Comparison of ENCODE assay signal across 15 mouse cellular contexts in genomic region chr4:140661406-140662022, GRCm38 (mm10). TPM values are rescaled to one million over a fixed set of nuclear protein-coding genes. Genes with fewer than 3 reads are reported as not detected.
DNase-seq lines count a peak whose midpoint lies in the region; ATAC-seq lines count a peak whose summit lies in the region.
"Had no signal": no experiment of that assay in that cellular context is flagged by ENCODE, and none has a peak within 500 bp of the region (broad histone marks: within the 10 kb centered on the region; RNA-seq: fewer than 3 reads in every experiment).

No protein-coding gene starts in this region.

- peak; percentile 47 for DNase-seq in kidney, adult 11 months
- DNase-seq in kidney, postnatal 14 days, result no peak
- peak; percentile 3 for DNase-seq in right cerebral cortex, postnatal 14 days
- DNase-seq in right cerebral cortex, postnatal 36 days (ENCODE audit: low spot score in 2 of 2), result no peak
- no peak for DNase-seq in left cerebral cortex, postnatal 4 days
- DNase-seq: adrenal gland, postnatal 10 days; cerebellum, postnatal 14 days; midbrain, embryonic 14.5 days; thymus, postnatal 14 days had no signal

- H3K27ac ChIP-seq in kidney, embryonic 16.5 days (ENCODE audit: low read length), result peak overlapping the region; percentile 73
- H3K27ac ChIP-seq in forebrain, embryonic 16.5 days (ENCODE audit: low read length), result no peak overlapping the region
- H3K27ac ChIP-seq: hindbrain, embryonic 15.5 days; liver, embryonic 15.5 days; neural tube, embryonic 13.5 days had no signal

- no peak for ATAC-seq in kidney, embryonic 16.5 days (ENCODE audit: low FRiP score, low TSS enrichment)
- no peak for ATAC-seq in forebrain, embryonic 16.5 days
- ATAC-seq: forebrain, embryonic 14.5 days had no signal

- H3K4me3 ChIP-seq in kidney, embryonic 16.5 days (ENCODE audit: low read length), result no peak overlapping the region
- no peak overlapping the region for H3K4me3 ChIP-seq in forebrain, embryonic 16.5 days (replicated peaks; ENCODE audit: low read length)
- H3K4me3 ChIP-seq: hindbrain, embryonic 15.5 days; liver, embryonic 15.5 days; neural tube, embryonic 13.5 days had no signal

- intact Hi-C loops in left cerebral cortex, postnatal 4 days (cut with DNase I), result no loop called here

- no peaks in the 10 kb centered on the region for H3K27me3 ChIP-seq in kidney, embryonic 16.5 days (ENCODE audit: insufficient read depth, low read length)
- no peaks in the 10 kb centered on the region for H3K27me3 ChIP-seq in forebrain, embryonic 16.5 days (replicated peaks; ENCODE audit: control insufficient read depth, insufficient read depth, low read length)
- H3K27me3 ChIP-seq: hindbrain, embryonic 15.5 days; neural tube, embryonic 13.5 days had no signal

- no peaks in the 10 kb centered on the region for H3K9me3 ChIP-seq in kidney, embryonic 16.5 days (ENCODE audit: low read length)
- no peaks in the 10 kb centered on the region for H3K9me3 ChIP-seq in forebrain, embryonic 16.5 days (ENCODE audit: control insufficient read depth, low read length)
- H3K9me3 ChIP-seq: hindbrain, embryonic 15.5 days; liver, embryonic 15.5 days; neural tube, embryonic 13.5 days had no signal

- no peaks in the 10 kb centered on the region for H3K36me3 ChIP-seq in kidney, embryonic 16.5 days (ENCODE audit: insufficient read depth, low read length)
- H3K36me3 ChIP-seq in forebrain, embryonic 16.5 days (ENCODE audit: control insufficient read depth, insufficient read depth), result no peaks in the 10 kb centered on the region
- H3K36me3 ChIP-seq: hindbrain, embryonic 15.5 days; liver, embryonic 15.5 days; neural tube, embryonic 13.5 days had no signal

- 53% methylated on average over 18 of the region's 18 CpGs for WGBS in kidney, embryonic 16.5 days
- 78% methylated on average over 18 of the region's 18 CpGs for WGBS in forebrain, embryonic 16.5 days

- 0 out of 2 replicates have a peak overlapping the region, but pooled peaks have one; percentile 7 for H3K4me2 ChIP-seq in kidney, embryonic 16.5 days (replicated peaks; ENCODE audit: low read depth, low read length)
- no peak overlapping the region for H3K4me2 ChIP-seq in forebrain, embryonic 16.5 days (ENCODE audit: low read length)
- H3K4me2 ChIP-seq: hindbrain, embryonic 15.5 days; liver, embryonic 15.5 days; neural tube, embryonic 13.5 days had no signal

- peak overlapping the region; percentile 32 for H3K9ac ChIP-seq in kidney, embryonic 16.5 days (replicated peaks; ENCODE audit: low read length)
- H3K9ac ChIP-seq in forebrain, embryonic 16.5 days (replicated peaks; ENCODE audit: low read depth, low read length), result no peak overlapping the region
- H3K9ac ChIP-seq: hindbrain, embryonic 15.5 days; liver, embryonic 15.5 days; neural tube, embryonic 13.5 days had no signal

- peaks cover 67% of the 10 kb centered on the region for H3K4me1 ChIP-seq in kidney, embryonic 16.5 days (ENCODE audit: insufficient read depth, low read length)
- peaks cover 16% of the 10 kb centered on the region for H3K4me1 ChIP-seq in forebrain, embryonic 16.5 days (replicated peaks; ENCODE audit: control insufficient read depth, insufficient read depth, low read length)

RNA-seq across cellular contexts. Expression of gene Arhgef10l, which starts 4.3 kb away (rescaled TPM):
- 25.4 and 27.7 TPM in 2 replicates for polyA plus RNA-seq in kidney, embryonic 16.5 days (2015; fragmentation: Nextera tagmentation; extraction: Ambion mirVana)
- total RNA-seq in left cerebral cortex, postnatal 4 days (2021), result 10 to 100 TPM; 50.6 to 52.0 TPM
- polyA plus RNA-seq in forebrain, embryonic 16.5 days (2015; fragmentation: Nextera tagmentation; extraction: Ambion mirVana), result 20.5 and 23.0 TPM in 2 replicates

RNA-seq across cellular contexts. Expression of gene Rcc2, which starts 38.8 kb away (rescaled TPM):
- polyA plus RNA-seq in kidney, embryonic 16.5 days (2015; fragmentation: Nextera tagmentation; extraction: Ambion mirVana), result 19.5 and 21.0 TPM in 2 replicates
- 10 to 100 TPM; 59.4 to 63.3 TPM for total RNA-seq in left cerebral cortex, postnatal 4 days (2021)
- polyA plus RNA-seq in forebrain, embryonic 16.5 days (2015; fragmentation: Nextera tagmentation; extraction: Ambion mirVana), result 19.1 and 20.1 TPM in 2 replicates

Comparison
In these comparisons a context has a peak if more than half of its experiments do, and no peak if none do; other contexts are left out.
1. DNase-seq: peak in kidney, adult 11 months (single experiment) and right cerebral cortex, postnatal 14 days (single experiment); none in kidney, postnatal 14 days (single experiment), right cerebral cortex, postnatal 36 days (0 of 2) and left cerebral cortex, postnatal 4 days (single experiment).